Mouse (Mus musculus): Measurements from ENCODE around the gene Slain1.
A peak's percentile ranks its signal among the peaks of the same experiment; 100 is the strongest.

The Slain1 gene

DNA sequence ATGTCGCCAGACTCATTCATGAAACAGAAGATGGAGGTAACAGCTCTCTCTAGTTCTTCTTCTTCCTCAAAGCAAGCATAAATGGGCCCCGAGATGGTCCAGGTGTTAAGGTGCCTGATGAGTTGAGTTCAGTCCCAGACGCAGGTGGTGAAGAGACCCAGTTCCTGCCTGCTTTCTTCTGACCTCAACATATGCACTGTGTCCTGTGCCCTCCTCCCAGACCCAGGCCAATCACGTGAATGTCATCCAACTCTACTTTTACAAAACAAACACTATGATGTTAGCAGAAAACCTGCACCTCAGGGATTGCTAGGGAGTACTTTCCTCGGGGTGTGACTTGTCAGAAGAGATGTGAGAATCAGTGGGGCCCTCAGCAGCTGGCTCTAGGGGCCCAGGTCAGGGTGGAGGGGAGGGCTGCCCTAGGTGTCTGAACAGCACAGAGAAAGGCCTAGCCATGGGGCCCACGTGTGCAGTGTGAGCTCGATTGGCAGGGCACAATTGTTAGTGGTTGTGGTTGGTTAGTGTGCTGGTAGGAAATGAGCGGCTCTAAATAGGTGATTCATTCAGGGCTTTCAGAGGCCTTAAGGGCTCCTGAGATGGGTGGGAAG is 16.4 kb downstream of the Slain1 start:
- no peak for DNase-seq (ENCODE audit: low spot score in 2 of 2)

DNA sequence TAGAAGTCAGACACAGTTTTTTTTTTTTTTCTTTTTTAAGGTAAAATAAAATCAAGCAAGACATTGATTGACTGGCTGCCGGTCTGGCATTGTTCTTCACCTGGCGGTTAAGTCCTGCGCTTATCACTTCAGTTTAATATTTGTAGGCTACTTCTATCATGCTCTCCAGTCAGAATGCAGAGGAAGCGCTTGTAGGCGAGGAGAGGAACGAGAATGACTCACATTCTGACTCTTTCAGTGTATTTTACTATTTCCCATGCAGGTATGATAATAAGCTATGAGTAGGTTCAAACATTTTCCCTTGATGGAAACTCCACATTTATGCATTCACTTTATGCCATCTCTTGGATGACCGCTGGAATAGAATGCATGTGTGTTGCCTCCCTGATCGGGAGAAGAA is 17.0 kb downstream of the Slain1 start:
- DNase-seq (ENCODE audit: low spot score in 2 of 2), result no peak

DNA sequence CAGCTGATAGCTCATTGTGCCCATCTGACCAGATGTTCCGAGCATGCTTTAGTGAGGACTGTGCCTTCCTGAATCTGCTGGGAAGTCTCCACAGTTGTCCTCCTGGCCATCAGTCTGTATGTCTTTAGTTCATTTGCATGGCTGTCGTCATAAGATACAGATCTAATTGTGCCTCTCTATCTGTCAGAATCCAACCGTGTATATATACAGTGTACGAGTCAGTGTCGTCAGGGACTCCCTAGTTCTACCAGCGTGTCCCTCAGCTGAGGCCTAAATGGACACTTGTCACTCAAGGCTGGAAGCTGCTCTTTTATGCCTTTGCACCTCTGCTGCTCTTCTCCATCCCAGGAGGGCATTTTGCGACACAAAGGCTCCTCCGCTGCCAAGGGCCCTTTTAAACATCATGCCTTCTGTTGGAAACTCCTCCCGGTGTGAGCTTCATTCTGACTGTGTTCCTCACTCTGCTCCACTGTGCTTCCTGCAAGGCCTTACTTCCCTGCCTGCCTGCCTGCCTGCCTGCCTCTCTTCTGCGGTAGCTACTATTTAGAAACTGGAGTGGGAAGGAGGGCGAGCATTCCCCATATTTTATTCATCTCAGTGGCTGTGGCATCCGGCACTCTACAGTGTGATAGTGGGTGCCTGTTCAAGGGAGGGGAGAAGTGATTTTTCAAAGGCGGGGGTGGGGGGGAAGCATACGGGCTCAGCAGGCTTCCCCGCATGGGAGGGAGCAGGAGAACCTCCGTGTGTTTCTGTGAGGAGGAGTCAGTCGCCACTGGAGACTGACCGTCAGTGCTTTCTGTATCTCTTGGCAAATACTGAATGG is 29.6 kb downstream of the Slain1 start:
- DNase-seq (ENCODE audit: low spot score in 2 of 2), result no peak

DNA sequence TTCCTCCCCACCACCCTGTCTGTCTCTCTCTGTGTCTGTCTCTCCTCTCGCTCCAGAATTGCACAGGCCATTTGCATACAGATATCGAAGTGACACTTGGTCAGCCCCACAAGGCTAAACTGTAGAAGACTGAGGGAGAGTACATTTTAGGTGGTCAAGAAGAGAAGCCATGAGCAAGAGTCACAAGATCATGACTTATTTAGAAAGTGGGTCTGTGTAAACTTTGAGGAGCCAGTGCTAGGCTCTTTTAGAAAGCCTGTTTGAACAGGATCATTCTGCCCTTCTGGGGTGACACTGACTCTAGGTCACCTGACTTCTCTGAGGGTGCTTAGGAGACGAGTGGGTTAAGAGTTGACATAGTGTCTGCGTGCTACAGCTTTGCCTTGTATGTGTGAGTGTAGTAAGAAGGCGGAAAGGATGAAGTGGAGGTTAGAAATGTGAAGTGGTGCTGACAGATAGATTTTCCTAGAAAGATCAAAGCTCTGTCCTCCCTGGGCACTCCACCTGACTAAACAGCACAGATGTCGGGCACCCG is 30.3 kb downstream of the Slain1 start:
- DNase-seq (ENCODE audit: low spot score in 2 of 2), result no peak

DNA sequence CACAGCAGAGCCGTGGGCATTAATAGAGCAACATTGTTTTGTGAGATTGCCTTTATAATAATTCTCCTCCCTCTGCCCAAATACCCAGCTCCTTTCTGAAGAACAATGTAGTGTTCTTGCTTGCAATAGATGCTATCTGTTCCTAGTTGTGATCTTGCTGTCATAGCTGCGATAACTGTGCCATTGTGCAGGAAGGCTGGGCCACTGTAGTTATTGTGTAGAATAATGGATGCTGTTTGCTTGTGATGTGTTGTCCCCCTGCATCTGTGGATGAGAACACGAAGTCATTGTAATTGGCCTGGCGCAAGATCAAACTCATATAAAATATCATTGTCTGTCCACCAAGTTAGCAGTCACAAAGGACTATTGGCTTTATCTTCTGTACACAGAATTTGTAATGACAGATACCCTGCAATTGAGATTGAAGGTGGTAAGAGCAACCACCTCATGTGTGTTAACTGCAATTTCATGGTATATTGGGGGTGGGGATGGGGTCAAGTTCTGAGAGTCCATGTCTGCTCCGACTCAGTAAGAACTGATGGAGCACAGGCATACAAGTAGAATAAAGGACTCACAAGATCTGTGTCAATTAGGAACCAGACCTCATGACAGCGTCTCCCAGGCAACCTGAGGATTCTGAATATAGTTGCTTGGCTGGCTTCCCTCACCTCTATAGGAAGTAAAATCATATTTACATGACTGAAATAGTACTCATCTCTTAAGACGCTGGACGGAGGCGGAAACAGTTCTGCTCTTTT is 32.8 kb downstream of the Slain1 start:
- DNase-seq (ENCODE audit: low spot score in 2 of 2), result no peak

DNA sequence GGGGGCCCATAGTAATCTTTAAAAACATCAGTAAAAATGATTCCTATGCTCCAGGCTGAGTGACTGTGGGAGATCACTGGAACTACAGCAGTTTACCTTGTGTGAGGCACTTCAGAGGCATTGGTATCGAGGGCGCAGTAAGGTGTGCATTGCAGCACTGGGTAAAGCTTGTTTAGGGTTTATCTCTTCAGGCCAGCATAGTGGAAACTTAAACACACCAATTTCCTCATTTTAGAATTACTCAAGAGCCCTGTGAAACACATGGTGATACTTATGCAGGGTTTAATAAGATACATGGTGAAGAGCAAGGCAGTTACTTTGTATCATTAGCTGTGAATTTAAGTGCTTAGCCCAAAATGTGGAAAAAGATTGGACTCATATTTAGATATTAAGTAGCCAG is 37.0 kb downstream of the Slain1 start:
- DNase-seq (ENCODE audit: low spot score in 2 of 2), result no peak

DNA sequence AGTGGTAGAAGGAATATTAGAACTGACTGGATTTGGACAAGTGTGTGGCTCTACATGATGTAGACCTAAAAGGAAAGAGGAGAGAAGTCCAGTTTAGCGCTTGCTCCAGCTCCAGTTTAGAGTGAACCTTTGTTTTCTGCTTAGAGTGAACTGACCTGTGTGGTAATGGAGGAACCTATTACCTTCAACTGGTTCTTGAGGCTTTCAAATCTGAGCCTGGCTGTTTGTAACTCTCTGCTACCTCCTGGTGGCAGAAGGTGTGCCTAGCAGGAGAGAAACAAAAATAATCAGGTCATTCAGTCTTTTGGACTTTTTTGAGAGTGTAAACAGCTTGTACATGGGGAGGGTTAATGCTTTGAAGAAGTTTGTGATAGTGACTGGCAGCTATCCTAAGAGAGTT is 44.3 kb downstream of the Slain1 start:
- DNase-seq (ENCODE audit: low spot score in 2 of 2), result no peak

DNA sequence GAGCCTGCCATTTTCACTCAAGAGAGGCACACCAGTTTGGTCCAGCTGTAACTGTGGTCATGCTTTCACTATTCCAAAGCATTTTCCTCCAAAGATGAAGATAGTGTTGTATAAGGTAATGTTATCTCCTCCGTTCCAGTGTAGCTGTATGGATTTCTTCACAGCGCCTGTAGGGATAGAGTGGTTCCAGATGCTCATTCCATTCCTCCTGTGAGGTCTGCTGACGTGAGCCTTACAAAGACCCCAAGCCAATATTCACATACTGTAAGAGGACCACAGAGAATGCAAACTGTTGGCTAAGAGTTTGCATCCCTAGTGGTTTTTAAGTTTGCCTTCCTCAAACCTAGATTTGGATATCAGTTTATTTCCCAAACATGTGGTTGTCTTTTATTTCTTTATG is 45.6 kb downstream of the Slain1 start:
- no peak for DNase-seq (ENCODE audit: low spot score in 2 of 2)

DNA sequence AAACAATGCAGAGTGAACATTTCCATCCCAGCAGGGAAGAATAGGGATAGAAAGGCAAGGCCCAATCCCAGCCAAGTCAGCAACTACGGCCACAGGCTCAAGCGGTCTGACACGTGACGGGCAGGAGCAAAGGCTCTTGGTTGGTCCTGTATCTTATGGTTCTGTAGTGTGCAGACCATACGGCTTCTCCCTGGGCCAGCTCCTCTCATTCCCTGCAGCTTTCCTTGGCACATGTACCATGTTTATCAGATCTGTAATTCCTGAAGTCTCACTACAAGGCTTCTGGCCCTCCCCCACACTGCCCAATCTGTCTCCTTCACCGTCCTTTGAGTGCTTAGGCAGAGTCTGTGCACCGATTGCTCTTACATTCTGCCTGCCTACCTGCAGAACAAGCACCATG is 47.1 kb downstream of the Slain1 start:
- no peak for DNase-seq (ENCODE audit: low spot score in 2 of 2)

DNA sequence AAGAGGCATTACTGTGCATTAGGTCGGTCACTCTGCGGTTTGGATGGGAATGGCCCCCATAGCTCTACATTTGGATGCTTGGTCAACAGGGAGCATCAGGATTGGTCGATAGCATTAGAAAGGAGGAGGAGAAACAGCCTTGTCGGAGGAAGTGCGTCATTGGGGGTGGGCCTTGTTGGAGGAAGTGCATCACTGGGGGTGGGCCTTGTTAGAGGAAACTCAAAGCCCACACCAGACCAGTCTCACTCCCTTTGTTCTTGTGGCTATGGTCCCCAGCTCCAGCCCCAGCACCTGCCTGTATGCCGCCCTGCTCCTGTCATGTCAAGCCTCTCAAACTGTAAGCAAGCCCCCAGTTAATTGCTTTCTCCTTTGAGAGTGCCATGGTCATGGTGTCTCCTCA is 49.3 kb downstream of the Slain1 start:
- DNase-seq (ENCODE audit: low spot score in 2 of 2), result no peak

DNA sequence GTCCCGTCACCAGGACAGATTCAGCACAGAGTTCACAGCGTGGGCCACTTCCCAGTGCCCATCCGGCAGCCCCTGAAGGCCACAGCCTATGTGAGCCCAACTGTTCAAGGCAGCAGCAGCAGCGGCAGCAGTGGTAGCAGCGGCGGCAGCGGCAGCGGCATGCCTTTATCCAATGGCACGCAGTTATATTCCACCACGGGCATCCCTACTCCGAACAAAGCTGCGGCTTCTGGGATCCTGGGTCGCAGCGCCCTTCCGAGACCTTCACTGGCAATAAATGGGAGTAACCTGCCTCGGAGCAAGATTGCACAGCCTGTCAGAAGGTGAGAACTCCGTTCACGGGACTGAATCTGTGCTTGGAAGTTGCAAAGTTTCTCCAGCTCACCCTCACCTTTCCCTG is 52.5 kb downstream of the Slain1 start:
- no peak for DNase-seq (ENCODE audit: low spot score in 2 of 2)

DNA sequence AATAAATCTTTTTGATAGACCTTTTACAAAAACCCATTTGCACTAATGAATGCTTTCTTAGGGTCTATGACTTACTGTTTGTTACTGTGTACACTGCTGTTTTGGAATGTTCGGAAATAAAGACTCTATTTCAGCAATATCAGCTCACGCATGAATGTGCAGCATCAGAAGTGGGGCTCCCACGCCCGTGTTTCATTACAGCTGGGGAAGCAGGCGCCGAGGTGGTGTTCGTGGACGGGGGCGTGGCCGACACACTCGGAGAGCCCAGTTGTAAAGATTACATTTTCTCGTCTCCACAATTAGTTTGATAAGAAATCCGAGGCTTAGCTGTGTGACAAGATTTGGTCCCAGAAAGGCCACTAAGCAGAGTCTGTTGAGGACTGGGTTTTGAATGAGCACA is 54.7 kb downstream of the Slain1 start:
- no peak for DNase-seq (ENCODE audit: low spot score in 2 of 2)

DNA sequence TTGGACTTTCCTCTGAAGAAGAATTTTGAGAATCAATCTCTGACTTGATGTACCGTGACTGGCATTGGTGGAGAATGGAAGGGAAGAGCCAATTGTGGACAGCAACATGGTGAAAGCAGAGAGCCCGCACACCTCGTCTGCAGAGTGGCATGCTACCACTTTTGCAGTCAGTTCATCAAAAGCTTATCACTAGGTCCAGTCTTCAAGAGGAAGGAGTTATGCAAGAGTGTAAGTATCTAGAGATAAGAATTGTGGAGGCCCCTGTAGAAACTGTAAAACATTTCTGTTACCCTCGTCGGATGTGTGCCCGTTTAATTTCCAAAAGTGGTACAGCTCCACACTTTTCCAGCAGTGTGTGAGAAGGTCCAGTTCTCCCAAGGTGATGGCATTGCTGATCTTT is 56.3 kb downstream of the Slain1 start:
- DNase-seq (ENCODE audit: low spot score in 2 of 2), result no peak

DNA sequence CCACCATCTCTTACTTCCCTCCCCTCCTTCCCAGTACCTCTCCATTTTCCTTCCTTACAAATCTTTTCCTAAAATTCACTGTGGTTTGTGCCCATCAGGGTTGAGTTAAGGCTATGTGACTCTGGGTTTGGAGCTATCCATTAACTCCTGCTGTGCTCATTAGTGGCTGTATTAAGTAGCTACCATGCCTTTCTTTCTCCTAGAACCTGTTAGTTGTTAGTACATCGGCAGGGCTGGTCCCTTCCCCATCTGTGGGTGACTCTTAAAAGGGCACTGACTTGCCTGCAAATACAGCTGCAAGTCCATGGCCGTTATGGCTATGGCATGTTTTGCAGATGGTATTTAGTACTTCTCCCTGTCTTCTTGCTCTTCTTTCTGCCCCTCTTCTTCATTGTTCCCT is 58.6 kb downstream of the Slain1 start:
- no peak for DNase-seq (ENCODE audit: low spot score in 2 of 2)

DNA sequence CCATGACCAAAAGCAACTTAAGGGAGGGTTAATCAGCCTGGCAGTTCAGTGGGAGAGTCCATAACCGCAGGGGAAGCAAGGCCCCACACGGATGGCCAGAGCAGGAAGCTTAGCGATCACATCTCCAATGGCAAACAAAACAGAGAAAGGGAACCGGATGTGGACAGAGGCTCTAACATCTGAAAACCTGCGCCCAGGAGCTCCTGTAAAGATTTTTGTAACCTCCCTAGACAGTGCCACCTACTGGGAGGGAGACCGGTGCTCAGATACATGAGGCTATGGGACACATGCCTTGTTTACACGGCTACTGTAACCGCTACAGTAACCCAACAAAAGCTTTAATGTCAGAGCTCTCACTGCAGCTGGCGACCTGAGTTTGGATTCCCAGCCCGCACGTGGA is 59.2 kb downstream of the Slain1 start:
- no peak for DNase-seq (ENCODE audit: low spot score in 2 of 2)

DNA sequence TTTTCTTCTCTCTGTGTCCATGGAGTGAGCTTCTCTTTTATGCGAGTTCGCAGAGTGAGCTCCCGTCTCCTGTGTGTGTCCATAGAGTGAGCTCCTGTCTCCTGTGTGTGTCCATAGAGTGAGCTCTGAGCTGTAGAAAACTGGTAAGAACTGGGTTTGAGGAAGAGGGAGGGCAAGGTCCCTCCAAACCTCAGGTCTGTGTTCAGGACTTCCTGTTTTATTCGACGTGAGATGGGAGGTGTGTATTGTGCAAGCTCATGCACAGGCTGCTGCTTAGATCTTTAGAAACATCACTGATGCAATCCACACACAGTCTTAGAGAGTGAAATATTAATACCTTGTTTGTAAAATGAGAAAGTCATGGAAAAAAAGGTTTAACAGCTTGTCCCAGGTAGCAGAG is 63.0 kb downstream of the Slain1 start:
- DNase-seq (ENCODE audit: low spot score in 2 of 2), result no peak

DNA sequence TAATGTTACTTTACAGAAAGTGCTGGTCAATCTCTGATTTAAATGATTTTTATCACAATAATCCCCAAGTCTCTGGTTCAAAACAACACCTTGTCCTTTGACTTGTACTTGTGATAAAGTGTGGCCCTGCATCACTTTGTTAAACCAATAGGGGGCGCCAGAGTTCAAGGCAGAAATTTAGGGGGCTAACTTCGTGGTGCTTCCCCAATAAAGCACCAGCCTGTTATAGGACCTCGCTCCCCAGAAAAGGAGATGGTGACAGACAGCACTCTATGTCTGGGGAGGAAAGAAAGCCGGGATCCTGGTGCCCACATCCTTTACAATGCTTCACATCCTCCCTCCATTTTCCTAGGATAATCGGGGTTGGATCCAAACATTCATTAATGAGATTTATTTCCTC is 67.5 kb downstream of the Slain1 start:
- DNase-seq (ENCODE audit: low spot score in 2 of 2), result no peak

DNA sequence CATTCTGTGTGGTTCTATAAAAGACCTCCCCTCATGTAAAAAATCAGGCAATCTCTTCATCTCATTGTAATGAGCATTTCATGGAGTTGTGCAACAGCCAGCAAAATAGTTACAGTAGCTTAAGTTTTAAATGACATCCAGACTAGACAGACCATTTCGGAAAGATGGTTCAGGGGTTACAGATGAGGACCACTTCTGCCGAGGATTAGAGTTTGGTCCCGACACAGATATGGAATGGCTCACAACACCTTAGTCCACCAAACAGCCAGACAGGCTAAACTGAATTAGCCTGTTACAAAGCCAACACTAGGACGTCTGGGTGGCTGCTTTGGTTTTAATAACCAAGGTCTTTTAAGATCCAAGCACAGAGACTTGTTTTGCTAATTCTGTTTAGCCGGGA is 68.0 kb downstream of the Slain1 start:
- no peak for DNase-seq (ENCODE audit: low spot score in 2 of 2)

DNA sequence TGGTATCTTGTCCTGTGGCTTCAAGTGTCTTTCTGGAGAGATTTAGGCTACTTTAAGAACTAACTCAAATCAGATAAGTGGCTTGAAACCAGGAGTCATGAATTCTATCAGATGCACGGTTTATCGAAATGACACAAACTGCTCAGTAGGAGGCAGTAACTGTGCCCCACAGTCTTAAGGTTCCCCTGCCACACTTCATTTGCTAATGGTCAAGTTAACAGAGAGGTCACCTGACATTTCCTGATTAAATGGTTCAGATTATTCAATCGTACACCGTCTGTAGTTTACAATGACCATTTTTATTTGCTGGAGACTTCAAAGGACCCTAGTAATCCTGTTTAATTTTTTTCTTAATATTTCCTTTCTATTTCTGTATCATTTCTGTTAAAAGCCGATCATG is 68.4 kb downstream of the Slain1 start:
- DNase-seq (ENCODE audit: low spot score in 2 of 2), result no peak

DNA sequence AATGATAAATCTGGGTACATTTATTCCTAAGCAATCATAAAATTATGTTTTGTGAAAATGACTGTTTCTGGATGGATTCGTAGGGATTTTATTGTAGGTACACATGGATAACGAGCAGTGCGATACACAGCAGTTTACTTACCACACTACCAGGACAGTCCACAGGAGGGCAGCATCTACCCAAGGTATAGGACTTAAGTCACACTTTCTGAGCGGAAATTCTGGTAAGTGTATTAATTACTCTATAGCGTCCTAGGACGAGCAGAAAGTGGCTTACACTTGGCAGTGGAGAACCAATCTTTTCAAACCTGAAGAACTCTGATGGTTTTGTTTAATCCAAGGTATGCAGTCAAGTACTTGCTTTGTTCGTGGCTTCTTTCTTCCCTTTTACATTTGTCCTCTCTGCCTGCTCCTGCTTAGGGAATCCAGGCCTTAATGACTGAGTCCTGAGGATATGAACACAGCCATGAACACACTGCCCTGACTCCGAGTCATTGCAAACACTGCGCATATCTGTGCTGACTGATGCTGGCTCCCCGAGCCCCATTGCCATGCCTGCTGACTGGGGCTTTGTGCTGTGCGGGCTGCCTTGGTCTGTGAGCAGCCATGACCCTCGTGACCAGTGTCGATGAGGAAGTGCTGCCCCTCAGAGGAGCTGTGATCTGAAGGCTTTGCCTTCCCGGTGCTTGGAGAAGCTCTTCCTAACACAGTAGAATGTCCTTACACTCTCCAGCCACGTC is 69.0 kb downstream of the Slain1 start:
- peak; percentile 57 to 88 for DNase-seq (ENCODE audit: low spot score in 2 of 2)

DNA sequence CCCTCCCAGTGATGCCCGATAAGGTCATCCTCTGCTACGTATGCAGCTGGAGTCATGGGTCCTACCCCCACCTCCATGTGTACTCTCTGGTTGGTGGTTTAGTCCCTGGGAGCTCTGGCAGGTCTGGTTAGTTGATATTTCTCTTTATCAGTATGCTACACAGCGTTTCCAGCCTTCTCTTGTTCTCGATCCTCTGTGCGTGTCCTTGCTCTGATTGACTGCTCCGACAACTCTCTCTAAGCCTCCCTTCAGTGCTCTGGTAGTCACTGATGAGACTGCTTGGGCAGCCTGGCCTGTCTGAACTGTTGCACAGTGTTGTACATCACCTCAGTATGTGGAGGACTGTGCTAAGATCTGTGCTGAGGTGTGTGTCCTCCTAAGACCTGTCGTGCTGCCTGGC is 70.1 kb downstream of the Slain1 start:
- no peak for DNase-seq (ENCODE audit: low spot score in 2 of 2)
